Mouse (Mus musculus): Measurements from ENCODE around the gene Gm12184. TPM values are rescaled to one million over a fixed set of nuclear protein-coding genes. Genes with fewer than 3 reads are reported as not detected.

The Gm12184 gene
- polyA plus RNA-seq, 1 experiment from 2014 or later, result 3.1 TPM

DNA sequence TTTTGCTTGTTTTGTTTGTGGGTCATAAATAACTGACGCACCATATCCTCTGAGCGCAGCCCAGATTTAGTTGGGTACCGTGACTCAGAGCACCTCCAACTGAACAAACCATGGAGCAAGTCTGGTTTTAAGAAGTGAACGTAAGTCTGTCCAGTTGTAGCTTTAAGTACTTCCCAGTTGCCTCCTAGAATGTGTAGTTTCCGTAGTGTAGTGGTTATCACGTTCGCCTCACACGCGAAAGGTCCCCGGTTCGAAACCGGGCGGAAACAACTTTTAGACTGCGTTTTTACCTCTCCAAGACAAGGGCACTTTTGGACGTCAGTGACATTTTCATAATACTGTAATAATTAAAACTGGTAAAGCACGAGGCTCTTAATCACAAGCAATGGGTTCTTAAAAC lies 8.1 kb downstream of the Gm12184 start:
- peak overlapping the region; percentile 67 for H3K4me2 ChIP-seq (replicated peaks)
- no peak overlapping the region for H3K27ac ChIP-seq
- no peak for ATAC-seq (ENCODE audit: low FRiP score, low read depth)
- H3K27me3 ChIP-seq, result no peaks in the 10 kb centered on the region
- peak overlapping the region; percentile 78 for H3K4me3 ChIP-seq
- no peaks in the 10 kb centered on the region for H3K9me3 ChIP-seq
- WGBS, result 1% methylated on average over 16 of the region's 16 CpGs
- peaks cover 15% of the 10 kb centered on the region for H3K36me3 ChIP-seq
- H3K4me1 ChIP-seq, result peaks cover 22% of the 10 kb centered on the region
- peak overlapping the region; percentile 85 for H3K9ac ChIP-seq

DNA sequence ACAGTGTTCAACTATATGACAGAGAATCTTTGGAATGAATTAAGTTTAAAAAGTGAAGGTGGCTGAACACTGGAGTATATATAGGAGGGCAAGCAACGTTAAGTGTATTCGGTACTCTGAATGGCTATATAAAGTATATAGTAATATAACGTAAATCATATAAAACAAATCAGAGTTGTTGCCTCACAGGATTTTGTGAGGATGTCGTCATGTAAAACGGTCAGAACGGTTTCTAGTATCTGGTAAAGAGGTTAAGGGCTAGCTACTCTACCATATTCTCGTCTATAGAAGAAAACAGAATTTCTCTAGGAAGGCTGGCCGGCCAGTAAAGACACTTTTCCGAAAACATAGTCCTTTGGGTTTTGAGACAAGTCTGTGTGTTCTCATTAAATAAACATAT lies 8.7 kb downstream of the Gm12184 start:
- peak overlapping the region; percentile 78 for H3K4me3 ChIP-seq
- no peak for ATAC-seq (ENCODE audit: low FRiP score, low read depth)
- peak overlapping the region; percentile 85 for H3K9ac ChIP-seq
- peaks cover 21% of the 10 kb centered on the region for H3K4me1 ChIP-seq
- WGBS, result 7% methylated on average over 9 of the region's 9 CpGs
- H3K27ac ChIP-seq, result peak overlapping the region; percentile 91; the same call in 1 of the 2 replicates
- no peaks in the 10 kb centered on the region for H3K9me3 ChIP-seq
- no peaks in the 10 kb centered on the region for H3K27me3 ChIP-seq
- H3K36me3 ChIP-seq, result peaks cover 15% of the 10 kb centered on the region
- peak overlapping the region; percentile 67 for H3K4me2 ChIP-seq (replicated peaks)

GRCm38 (mm10) chr11:48816800-48817665 lies 9.4 kb downstream of the Gm12184 start, which contains the start of gene Trim41:
Gene Trim41, minus strand, starts transcription at chr11:48817353.
- under 1% methylated on average over 73 of the region's 77 CpGs for WGBS
- ATAC-seq (ENCODE audit: low FRiP score, low read depth), result peak; percentile 98

GRCm38 (mm10) chr11:48816281-48816781 lies 10.1 kb downstream of the Gm12184 start:
- H3K4me2 ChIP-seq (replicated peaks), result peak overlapping the region; percentile 84
- peak; percentile 28 for ATAC-seq (ENCODE audit: low FRiP score, low read depth)
- peaks cover 21% of the 10 kb centered on the region for H3K4me1 ChIP-seq
- peak overlapping the region; percentile 78 for H3K4me3 ChIP-seq
- no peaks in the 10 kb centered on the region for H3K27me3 ChIP-seq
- 4% methylated on average over 23 of the region's 23 CpGs for WGBS
- H3K9me3 ChIP-seq, result no peaks in the 10 kb centered on the region
- H3K27ac ChIP-seq, result peak overlapping the region; percentile 72
- peak overlapping the region; percentile 85 for H3K9ac ChIP-seq
- peaks cover 28% of the 10 kb centered on the region for H3K36me3 ChIP-seq

More at GRCm38 (mm10) chr11:48816800-48817665, 9.4 kb downstream of the Gm12184 start, which contains the start of gene Trim41:
- Histone ChIP-seq H3K27ac (peak within 1 kb of the TSS; percentile 91), H3K9me3 (no peaks in the 10 kb centered on the region), H3K9ac (peak within 1 kb of the TSS; percentile 85), H3K4me1 (peaks cover 21% of the 10 kb centered on the region), H3K4me3 (peak within 1 kb of the TSS; percentile 78), H3K36me3 (peaks cover 21% of the 10 kb centered on the region), H3K4me2 (replicated peaks) (peak within 1 kb of the TSS; percentile 84), H3K27me3 (no peaks in the 10 kb centered on the region)

GRCm38 (mm10) chr11:48815851-48816250 lies 10.6 kb downstream of the Gm12184 start:
- H3K4me3 ChIP-seq, result peak overlapping the region; percentile 78
- no peak for ATAC-seq (ENCODE audit: low FRiP score, low read depth)
- peaks cover 33% of the 10 kb centered on the region for H3K36me3 ChIP-seq
- peak overlapping the region; percentile 72; the same call in 1 of the 2 replicates for H3K27ac ChIP-seq
- no peaks in the 10 kb centered on the region for H3K9me3 ChIP-seq
- peaks cover 21% of the 10 kb centered on the region for H3K4me1 ChIP-seq
- H3K4me2 ChIP-seq (replicated peaks), result peak overlapping the region; percentile 84
- peak overlapping the region; percentile 85 for H3K9ac ChIP-seq
- H3K27me3 ChIP-seq, result no peaks in the 10 kb centered on the region
- WGBS, result 74% methylated on average over 16 of the region's 16 CpGs

GRCm38 (mm10) chr11:48813782-48814181 lies 12.7 kb downstream of the Gm12184 start:
- Histone ChIP-seq H3K36me3 (peaks cover 52% of the 10 kb centered on the region), H3K4me3 (no peak overlapping the region), H3K9me3 (no peaks in the 10 kb centered on the region), H3K27me3 (no peaks in the 10 kb centered on the region), H3K27ac (no peak overlapping the region), H3K9ac (no peak overlapping the region), H3K4me1 (peaks cover 21% of the 10 kb centered on the region), H3K4me2 (replicated peaks) (no peak overlapping the region)
- ATAC-seq (ENCODE audit: low FRiP score, low read depth), result no peak

DNA sequence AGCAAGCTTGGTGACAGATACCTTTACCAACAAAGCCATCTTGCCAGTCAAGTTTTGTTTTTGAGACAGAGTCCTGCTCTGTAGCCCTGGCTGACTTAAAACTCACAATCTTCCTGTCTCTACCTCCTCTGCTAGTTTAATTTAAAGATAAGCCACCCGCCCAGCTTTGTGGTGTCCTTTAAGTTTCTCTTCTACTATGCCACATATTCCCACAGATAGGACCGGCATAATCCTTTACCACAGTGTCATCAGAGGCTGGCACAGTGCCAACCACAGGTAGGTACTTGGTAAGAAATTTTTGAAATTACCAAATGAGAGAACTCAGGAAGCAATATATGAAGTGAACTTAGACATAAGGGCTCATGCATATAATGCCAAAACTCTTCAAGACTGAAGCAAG lies 16.3 kb downstream of the Gm12184 start:
- no peaks in the 10 kb centered on the region for H3K27me3 ChIP-seq
- H3K4me2 ChIP-seq (replicated peaks), result no peak overlapping the region
- no peak overlapping the region for H3K9ac ChIP-seq
- H3K9me3 ChIP-seq, result no peaks in the 10 kb centered on the region
- peaks cover 11% of the 10 kb centered on the region for H3K4me1 ChIP-seq
- 85% methylated on average over 2 of the region's 2 CpGs for WGBS
- no peak overlapping the region for H3K27ac ChIP-seq
- no peak for ATAC-seq (ENCODE audit: low FRiP score, low read depth)
- no peak overlapping the region for H3K4me3 ChIP-seq
- H3K36me3 ChIP-seq, result peaks cover 82% of the 10 kb centered on the region

GRCm38 (mm10) chr11:48809434-48809830 lies 17.0 kb downstream of the Gm12184 start:
- no peak overlapping the region for H3K9ac ChIP-seq
- no peaks in the 10 kb centered on the region for H3K9me3 ChIP-seq
- ATAC-seq (ENCODE audit: low FRiP score, low read depth), result no peak
- 64% methylated on average over 4 of the region's 4 CpGs for WGBS
- no peak overlapping the region for H3K4me2 ChIP-seq (replicated peaks)
- H3K4me1 ChIP-seq, result peaks cover 4% of the 10 kb centered on the region
- peaks cover 82% of the 10 kb centered on the region for H3K36me3 ChIP-seq
- no peak overlapping the region for H3K27ac ChIP-seq
- H3K4me3 ChIP-seq, result no peak overlapping the region
- no peaks in the 10 kb centered on the region for H3K27me3 ChIP-seq

- Histone ChIP-seq H3K9ac (0 out of 2 replicates have a peak overlapping the region, but pooled peaks have one; percentile 19), H3K4me2 (replicated peaks) (no peak overlapping the region), H3K9me3 (no peaks in the 10 kb centered on the region), H3K27ac (no peak overlapping the region; the same call in 1 of the 2 replicates), H3K27me3 (no peaks in the 10 kb centered on the region), H3K4me1 (no peaks in the 10 kb centered on the region; the same call in 1 of the 2 replicates), H3K36me3 (peaks cover 86% of the 10 kb centered on the region), H3K4me3 (no peak overlapping the region)
- 69% methylated on average over 16 of the region's 16 CpGs for WGBS
- no peak for ATAC-seq (ENCODE audit: low FRiP score, low read depth)
Observed at GRCm38 (mm10) chr11:48808737-48809433, 17.6 kb downstream of the Gm12184 start.

DNA sequence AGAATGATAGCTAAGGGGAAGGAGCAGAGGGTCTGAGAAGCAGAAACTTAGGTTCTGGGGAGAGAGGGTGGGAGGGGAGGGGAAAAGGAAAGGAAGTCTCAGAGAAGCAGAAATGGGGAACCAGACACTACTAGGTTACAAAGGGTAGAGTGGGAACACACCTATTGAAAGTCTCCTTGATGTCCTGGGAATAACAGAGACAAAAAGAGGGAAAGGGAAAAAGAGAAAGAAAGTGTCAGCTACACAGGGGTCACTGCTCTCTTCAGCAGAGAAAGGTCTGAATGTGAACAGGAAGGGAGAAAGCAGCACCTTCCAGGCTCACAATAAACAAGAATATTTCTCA lies 18.2 kb downstream of the Gm12184 start:
- no peaks in the 10 kb centered on the region for H3K9me3 ChIP-seq
- no peak overlapping the region for H3K4me2 ChIP-seq (replicated peaks)
- no peaks in the 10 kb centered on the region for H3K27me3 ChIP-seq
- H3K36me3 ChIP-seq, result peaks cover 93% of the 10 kb centered on the region
- H3K9ac ChIP-seq, result no peak overlapping the region
- no peak overlapping the region for H3K4me3 ChIP-seq
- ATAC-seq (ENCODE audit: low FRiP score, low read depth), result no peak
- H3K27ac ChIP-seq, result no peak overlapping the region
- 0 out of 2 replicates have a peak, but pooled peaks cover under 1% of the 10 kb centered on the region for H3K4me1 ChIP-seq

- Histone ChIP-seq H3K9ac (no peak overlapping the region; the same call in 1 of the 2 replicates), H3K27ac (no peak overlapping the region), H3K4me1 (peaks cover 5% of the 10 kb centered on the region; the same call in 1 of the 2 replicates), H3K27me3 (no peaks in the 10 kb centered on the region), H3K9me3 (no peaks in the 10 kb centered on the region), H3K4me2 (replicated peaks) (no peak overlapping the region), H3K4me3 (no peak overlapping the region), H3K36me3 (peaks cover 98% of the 10 kb centered on the region)
- 0 out of 2 replicates have a peak, but pooled peaks have one; percentile 3 for ATAC-seq (ENCODE audit: low FRiP score, low read depth)
- WGBS, result 64% methylated on average over 14 of the region's 14 CpGs
Observed at GRCm38 (mm10) chr11:48807563-48808303, 18.7 kb downstream of the Gm12184 start.
